In the genomic region with DNA sequence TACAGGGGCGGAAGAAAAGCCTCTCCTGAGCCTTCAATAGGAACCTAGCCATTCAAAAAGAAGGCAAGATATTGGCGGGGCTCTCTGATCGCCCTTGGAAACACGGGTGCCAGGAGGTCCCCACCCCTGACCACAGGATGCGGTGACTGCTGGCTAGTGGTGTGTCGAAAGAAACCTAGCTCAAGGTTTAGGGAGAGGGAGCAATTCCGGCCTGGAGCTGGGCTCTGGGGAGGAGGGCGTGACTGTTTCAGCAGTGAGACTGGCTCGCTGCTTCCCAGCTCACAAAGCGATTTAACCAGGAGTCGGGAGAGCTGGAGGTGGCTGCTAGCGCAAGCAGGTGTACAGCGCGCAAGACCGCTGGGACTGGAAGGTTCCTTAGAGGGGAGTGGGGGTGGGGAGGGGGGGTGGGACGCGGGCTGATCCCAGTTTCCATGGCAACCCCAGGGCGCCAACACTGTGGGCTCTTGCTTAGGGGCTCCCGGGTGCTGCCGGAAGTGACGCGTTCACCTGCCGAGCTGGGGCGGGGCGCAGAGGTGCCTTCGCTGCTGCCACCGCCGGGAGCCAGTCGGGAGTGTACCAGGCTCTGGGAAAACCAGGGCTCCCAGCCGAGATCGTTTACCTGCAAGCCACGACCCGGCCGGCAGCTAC, we compare ENCODE assay signal across 8 mouse cellular contexts. TPM values are rescaled to one million over a fixed set of nuclear protein-coding genes. Genes with fewer than 3 reads are reported as not detected.
DNase-seq lines count a peak whose midpoint lies in the region; ATAC-seq and TF ChIP-seq lines count a peak whose summit lies in the region.

Gene Cxadr (plus strand): TSS at position 307 of the 648 bp plus-strand sequence.

- H3K36me3 ChIP-seq in heart, embryonic 10.5 days: no peaks in the 10 kb centered on the region
- no peaks in the 10 kb centered on the region for H3K36me3 ChIP-seq in limb, embryonic 12.5 days
- peaks cover under 1% of the 10 kb centered on the region; the same call in 1 of the 2 replicates for H3K36me3 ChIP-seq in midbrain, embryonic 13.5 days
- no peaks in the 10 kb centered on the region for H3K36me3 ChIP-seq in small intestine, adult 2 months (ENCODE audit: control insufficient read depth, insufficient read depth, low read length)

- TF ChIP-seq CTCF in gastrocnemius, adult 2 months (IDR thresholded peaks at IDR 0.05): no peak
- TF ChIP-seq CTCF in small intestine, adult 2 months (IDR thresholded peaks at IDR 0.05; ENCODE audit: extremely low read depth, insufficient read length, insufficient replicate concordance, low read depth, low read length): no peak; the same call in 1 of the 2 replicates

- WGBS in heart, embryonic 10.5 days: under 1% methylated on average over 34 of the region's 34 CpGs
- under 1% methylated on average over 34 of the region's 34 CpGs for WGBS in limb, embryonic 12.5 days
- 1% methylated on average over 33 of the region's 34 CpGs for WGBS in midbrain, embryonic 13.5 days
- 2% methylated on average over 34 of the region's 34 CpGs for WGBS in small intestine, adult 2 months

- no peaks in the 10 kb centered on the region for H3K27me3 ChIP-seq in heart, embryonic 10.5 days (ENCODE audit: insufficient read depth, poor library complexity, severe bottlenecking)
- no peaks in the 10 kb centered on the region for H3K27me3 ChIP-seq in limb, embryonic 12.5 days
- no peaks in the 10 kb centered on the region for H3K27me3 ChIP-seq in midbrain, embryonic 13.5 days
- H3K27me3 ChIP-seq in small intestine, adult 2 months (ENCODE audit: control insufficient read depth, insufficient read depth, low read length): no peaks in the 10 kb centered on the region

- H3K9me3 ChIP-seq in heart, embryonic 10.5 days: no peaks in the 10 kb centered on the region
- no peaks in the 10 kb centered on the region for H3K9me3 ChIP-seq in limb, embryonic 12.5 days
- no peaks in the 10 kb centered on the region for H3K9me3 ChIP-seq in midbrain, embryonic 13.5 days

- peak within 1 kb of the TSS; percentile 87 for H3K4me3 ChIP-seq in gastrocnemius, adult 2 months
- H3K4me3 ChIP-seq in heart, embryonic 10.5 days: peak within 1 kb of the TSS; percentile 94
- peak within 1 kb of the TSS; percentile 91 for H3K4me3 ChIP-seq in limb, embryonic 12.5 days (replicated peaks)
- peak within 1 kb of the TSS; percentile 93 for H3K4me3 ChIP-seq in midbrain, embryonic 13.5 days (replicated peaks)
- H3K4me3 ChIP-seq in small intestine, adult 2 months (ENCODE audit: low read depth, low read length): peak within 1 kb of the TSS; percentile 69

- intact Hi-C loops in gastrocnemius, adult 2 months (cut with DNase I): loop anchor here (5.0 kb wide), 1 partner anchor 39 kb away; no protein-coding TSS in a partner anchor

- TF ChIP-seq POLR2A in small intestine, adult 2 months (IDR thresholded peaks at IDR 0.05; ENCODE audit: low read depth, low read length): peak; percentile 96

- H3K27ac ChIP-seq in gastrocnemius, adult 2 months: peak within 1 kb of the TSS; percentile 46
- H3K27ac ChIP-seq in heart, embryonic 10.5 days: peak within 1 kb of the TSS; percentile 91
- H3K27ac ChIP-seq in limb, embryonic 12.5 days: peak within 1 kb of the TSS; percentile 84
- H3K27ac ChIP-seq in midbrain, embryonic 13.5 days: peak within 1 kb of the TSS; percentile 95
- peak within 1 kb of the TSS; percentile 85 for H3K27ac ChIP-seq in small intestine, adult 2 months (ENCODE audit: insufficient read depth, low read depth, low read length)

- peak within 1 kb of the TSS; percentile 78 for H3K4me2 ChIP-seq in limb, embryonic 12.5 days
- peak within 1 kb of the TSS; percentile 63 for H3K4me2 ChIP-seq in midbrain, embryonic 13.5 days (replicated peaks)

- DNase-seq in gastrocnemius, adult 2 months: peak; percentile 66
- no peak for DNase-seq in gastrocnemius, postnatal 4 days (ENCODE audit: low spot score in 2 of 2)
- peak; percentile 90 for DNase-seq in embryo, embryonic 9.5 days (ENCODE audit: extremely low spot score)
- DNase-seq in heart, embryonic 10.5 days (ENCODE audit: low spot score): peak; percentile 95
- peak; percentile 85 for DNase-seq in kidney, adult 8-10 months

- ATAC-seq in limb, embryonic 12.5 days (ENCODE audit: insufficient number of reproducible peaks, insufficient read depth, low FRiP score, low TSS enrichment, low read depth): peak; percentile 92
- peak; percentile 97 for ATAC-seq in midbrain, embryonic 13.5 days

- peaks cover 33% of the 10 kb centered on the region for H3K4me1 ChIP-seq in heart, embryonic 10.5 days
- H3K4me1 ChIP-seq in limb, embryonic 12.5 days (replicated peaks): 0 out of 2 replicates have a peak, but pooled peaks cover 5% of the 10 kb centered on the region
- H3K4me1 ChIP-seq in midbrain, embryonic 13.5 days (replicated peaks): peaks cover 34% of the 10 kb centered on the region
- H3K4me1 ChIP-seq in small intestine, adult 2 months (ENCODE audit: control insufficient read depth, insufficient read depth, insufficient read length, low read length): peaks cover 8% of the 10 kb centered on the region; the same call in 1 of the 2 replicates

- H3K9ac ChIP-seq in limb, embryonic 12.5 days (replicated peaks): peak within 1 kb of the TSS; percentile 84
- H3K9ac ChIP-seq in midbrain, embryonic 13.5 days (replicated peaks): peak within 1 kb of the TSS; percentile 96

RNA-seq across cellular contexts. Expression of gene Cxadr, which starts in this region (rescaled TPM):
- under 1 TPM; 0.25 to 0.66 TPM for total RNA-seq in gastrocnemius, adult 2 months (2021)
- total RNA-seq in gastrocnemius, postnatal 4 days (2021): 1 to 10 TPM; 1.8 to 2.4 TPM
- polyA plus RNA-seq in heart, embryonic 10.5 days (2016; fragmentation: Nextera tagmentation; extraction: Ambion mirVana): 27.9 and 35.9 TPM in 2 replicates
- 37.8 and 39.0 TPM in 2 replicates for polyA plus RNA-seq in limb, embryonic 12.5 days (2016; fragmentation: Nextera tagmentation; extraction: Ambion mirVana)
- 135 and 153 TPM in 2 replicates for polyA plus RNA-seq in midbrain, embryonic 13.5 days (2015; fragmentation: Nextera tagmentation; extraction: Ambion mirVana)
- polyA plus RNA-seq in small intestine, adult 2 months (2012; rRNA removed): 22.5 and 75.9 TPM in 2 replicates

Comparison
In these comparisons a context has a peak if more than half of its experiments do, and no peak if none do; other contexts are left out.
1. Peak in DNase-seq, H3K4me3 ChIP-seq and H3K27ac ChIP-seq in gastrocnemius, adult 2 months; RNA of the gene not detected or under 1 TPM.
2. DNase-seq: peak in embryo, embryonic 9.5 days (single experiment), heart, embryonic 10.5 days (single experiment) and kidney, adult 8-10 months (2 of 2); none in gastrocnemius, postnatal 4 days (0 of 2).
3. Peak in every context shown above with its lines, with median percentiles within 50 percentile points of each other: H3K27ac ChIP-seq and H3K4me3 ChIP-seq.